Mouse (Mus musculus) large intestine, adult 2 months (tissue): ENCODE data around the gene Tpst1. TPM values are rescaled to one million over a fixed set of nuclear protein-coding genes. Genes with fewer than 3 reads are reported as not detected.

ENCODE experiments used
- DNase-seq: peaks from one replicate; pipeline ENCODE4 v3.0.0-alpha.2; 2012; ENCODE audit warnings: low read depth, low spot score
- WGBS: fragments of 180-500 bp; shearing (Covaris S2); methylation state at CpG from one replicate; pipeline ENCODE4 v1.1.7; 2018; 5-methylcytosine and 5-hydroxymethylcytosine counted together
- polyA plus RNA-seq: library from polyadenylated mRNA; depleted of rRNA; stranded (reverse); fragments of >200 nt; gene quantifications from 2 replicates; pipeline ENCODE4 v1.2.3, GENCODE M21; 2012; rRNA removed

Tpst1 gene
- polyA plus RNA-seq, 1 experiment: 6.9 TPM

GRCm38 (mm10) chr5:130171956-130172601 is 99.0 kb downstream of the Tpst1 start:
- DNase-seq: no peak
- under 1% methylated on average over 44 of the region's 46 CpGs for WGBS

GRCm38 (mm10) chr5:130173012-130173411 is 99.9 kb downstream of the Tpst1 start:
- DNase-seq: no peak
- 83% methylated on average over 4 of the region's 4 CpGs for whole genome bisulfite sequencing

GRCm38 (mm10) chr5:130177871-130178270 is 104.7 kb downstream of the Tpst1 start:
- DNase-seq: no peak
- WGBS: 57% methylated on average over 4 of the region's 4 CpGs

GRCm38 (mm10) chr5:130180362-130180761 is 107.2 kb downstream of the Tpst1 start:
- WGBS: 75% methylated on average over 7 of the region's 7 CpGs
- no peak for DNase-seq

- no peak for DNase-seq
- 57% methylated on average over 6 of the region's 6 CpGs for WGBS
Measured at GRCm38 (mm10) chr5:130181740-130182540, 108.8 kb downstream of the Tpst1 start.

- WGBS: 26% methylated on average over 3 of the region's 3 CpGs
- no peak for DNase-seq
Measured at GRCm38 (mm10) chr5:130182541-130182821, 109.4 kb downstream of the Tpst1 start.

- 63% methylated on average over 9 of the region's 9 CpGs for WGBS
Measured at GRCm38 (mm10) chr5:130184193-130184856, 111.2 kb downstream of the Tpst1 start.

GRCm38 (mm10) chr5:130185312-130185711 is 112.2 kb downstream of the Tpst1 start:
- no peak for DNase-seq
- WGBS: 51% methylated on average over 6 of the region's 6 CpGs

More at GRCm38 (mm10) chr5:130184193-130184856, 111.2 kb downstream of the Tpst1 start:
- DNase-seq: no peak

Other genes starting within 250 kb of the Tpst1 start
- gene Sumf2, start 226.3 kb upstream of the Tpst1 start, polyA plus RNA-seq: 6.9 and 7.6 TPM in 2 replicates
- gene Chchd2, start 185.9 kb upstream of the Tpst1 start, polyA plus RNA-seq: 876 and 1,051 TPM in 2 replicates
- 0.17 and 0.41 TPM in 2 replicates for gene Zbed5, start 177.6 kb upstream of the Tpst1 start, polyA plus RNA-seq
- 0.27 and 0.31 TPM in 2 replicates for gene Phkg1, start 174.8 kb upstream of the Tpst1 start, polyA plus RNA-seq
- 1.4 and 1.9 TPM in 2 replicates for gene Nupr1l, start 164.8 kb upstream of the Tpst1 start, polyA plus RNA-seq
- gene Vkorc1l1, start 131.4 kb upstream of the Tpst1 start, polyA plus RNA-seq: 19.2 and 19.7 TPM in 2 replicates
- gene Gusb, start 70.3 kb upstream of the Tpst1 start, polyA plus RNA-seq: 25.9 and 32.9 TPM in 2 replicates
- gene Asl, start 44.1 kb upstream of the Tpst1 start, polyA plus RNA-seq: 34.7 and 39.6 TPM in 2 replicates
- 13.1 and 13.4 TPM in 2 replicates for gene Crcp, start 44.0 kb upstream of the Tpst1 start, polyA plus RNA-seq
- gene Kctd7, start 71.5 kb downstream of the Tpst1 start, polyA plus RNA-seq: 1.3 and 1.5 TPM in 2 replicates
- gene Rabgef1, start 98.5 kb downstream of the Tpst1 start, polyA plus RNA-seq: 11.7 and 16.7 TPM in 2 replicates
- gene Tmem248, start 143.8 kb downstream of the Tpst1 start, polyA plus RNA-seq: 24.4 and 26.2 TPM in 2 replicates
- 21.9 and 32.7 TPM in 2 replicates for gene Sbds, start 182.2 kb downstream of the Tpst1 start, polyA plus RNA-seq
- 6.7 and 7.9 TPM in 2 replicates for gene Tyw1, start 182.3 kb downstream of the Tpst1 start, polyA plus RNA-seq